Mouse (Mus musculus): ENCODE measurements at regions not wholly inside any gene's neighbourhood (a gene's known extent, or its start where the extent isn't known, plus 50 kb on each side); places are given as distances from the start of the nearest gene placed in this dataset.

- no peak overlapping the region for H3K4me3 ChIP-seq (replicated peaks; ENCODE audit: low read depth, low read length)
- peak; percentile 9 for DNase-seq
- no peak overlapping the region for H3K27ac ChIP-seq (replicated peaks; ENCODE audit: low read depth, low read length)
- WGBS = 82% methylated on average over 4 of the region's 4 CpGs
- no peak for ATAC-seq (ENCODE audit: low FRiP score, low TSS enrichment)
- H3K9ac ChIP-seq (replicated peaks; ENCODE audit: low read length) = no peak overlapping the region
- H3K27me3 ChIP-seq (ENCODE audit: control insufficient read depth, insufficient read depth, low read length) = no peaks in the 10 kb centered on the region
- no peaks in the 10 kb centered on the region for H3K4me1 ChIP-seq (ENCODE audit: control insufficient read depth, insufficient read depth, low read length)
- no peak overlapping the region for H3K4me2 ChIP-seq (ENCODE audit: low read length)
- H3K36me3 ChIP-seq (ENCODE audit: control insufficient read depth, insufficient read depth, low read length) = no peaks in the 10 kb centered on the region
- H3K9me3 ChIP-seq (ENCODE audit: control insufficient read depth, low read length) = no peaks in the 10 kb centered on the region
These were observed 262.8 kb upstream of the Smc2 start for GRCm38 (mm10) chr4:52176240-52176639.

DNA sequence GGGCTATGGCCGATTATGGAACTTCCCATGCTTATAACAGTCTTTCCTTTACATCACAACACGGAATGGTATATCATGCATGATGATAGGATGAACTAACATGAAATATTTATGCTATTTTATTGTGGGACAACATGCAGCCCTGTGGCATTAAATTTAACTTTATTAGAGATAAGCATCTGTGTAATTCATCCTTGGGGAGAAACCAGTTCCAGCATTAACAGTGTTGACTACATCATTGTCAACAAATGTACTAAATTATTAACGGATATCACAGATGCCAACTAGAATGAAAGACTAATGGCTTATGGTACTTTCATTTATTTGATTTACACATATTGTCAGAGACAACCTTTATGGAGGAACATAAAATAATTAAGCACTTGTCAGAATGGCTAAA, 241.3 kb upstream of the Smc2 start:
- WGBS = 78% methylated on average over 3 of the region's 3 CpGs
- Histone ChIP-seq H3K27me3 (ENCODE audit: control insufficient read depth, insufficient read depth, low read length) (no peaks in the 10 kb centered on the region), H3K9ac (replicated peaks; ENCODE audit: low read length) (no peak overlapping the region), H3K27ac (replicated peaks; ENCODE audit: low read depth, low read length) (no peak overlapping the region), H3K4me1 (ENCODE audit: control insufficient read depth, insufficient read depth, low read length) (no peaks in the 10 kb centered on the region), H3K9me3 (ENCODE audit: control insufficient read depth, low read length) (no peaks in the 10 kb centered on the region), H3K4me2 (ENCODE audit: low read length) (no peak overlapping the region), H3K36me3 (ENCODE audit: control insufficient read depth, insufficient read depth, low read length) (no peaks in the 10 kb centered on the region), H3K4me3 (replicated peaks; ENCODE audit: low read depth, low read length) (no peak overlapping the region)
- ATAC-seq (ENCODE audit: low FRiP score, low TSS enrichment) (peak; percentile 46; the same call in 1 of the 2 replicates), DNase-seq (no peak)

- peak; percentile 39; the same call in 1 of the 2 replicates for ATAC-seq (ENCODE audit: low FRiP score, low TSS enrichment)
These were observed 228.4 kb upstream of the Smc2 start for GRCm38 (mm10) chr4:52210601-52211000.

GRCm38 (mm10) chr4:52211022-52211421, 228.0 kb upstream of the Smc2 start:
- Histone ChIP-seq H3K4me1 (ENCODE audit: control insufficient read depth, insufficient read depth, low read length) (peaks cover 8% of the 10 kb centered on the region; the same call in 1 of the 2 replicates), H3K4me3 (replicated peaks; ENCODE audit: low read depth, low read length) (no peak overlapping the region), H3K36me3 (ENCODE audit: control insufficient read depth, insufficient read depth, low read length) (no peaks in the 10 kb centered on the region), H3K9ac (replicated peaks; ENCODE audit: low read length) (no peak overlapping the region), H3K27ac (replicated peaks; ENCODE audit: low read depth, low read length) (no peak overlapping the region), H3K9me3 (ENCODE audit: control insufficient read depth, low read length) (no peaks in the 10 kb centered on the region), H3K27me3 (ENCODE audit: control insufficient read depth, insufficient read depth, low read length) (no peaks in the 10 kb centered on the region), H3K4me2 (ENCODE audit: low read length) (no peak overlapping the region)
- ATAC-seq (ENCODE audit: low FRiP score, low TSS enrichment) (peak; percentile 66), DNase-seq (peak; percentile 54)
- 31% methylated on average over 5 of the region's 5 CpGs for WGBS

More at GRCm38 (mm10) chr4:52210601-52211000, 228.4 kb upstream of the Smc2 start:
- H3K4me3 ChIP-seq (replicated peaks; ENCODE audit: low read depth, low read length) = no peak overlapping the region
- no peak overlapping the region for H3K27ac ChIP-seq (replicated peaks; ENCODE audit: low read depth, low read length)
- H3K9ac ChIP-seq (replicated peaks; ENCODE audit: low read length) = no peak overlapping the region
- no peak for DNase-seq
- H3K9me3 ChIP-seq (ENCODE audit: control insufficient read depth, low read length) = no peaks in the 10 kb centered on the region
- H3K4me1 ChIP-seq (ENCODE audit: control insufficient read depth, insufficient read depth, low read length) = peaks cover 8% of the 10 kb centered on the region; the same call in 1 of the 2 replicates
- no peaks in the 10 kb centered on the region for H3K27me3 ChIP-seq (ENCODE audit: control insufficient read depth, insufficient read depth, low read length)
- no peak overlapping the region for H3K4me2 ChIP-seq (ENCODE audit: low read length)
- H3K36me3 ChIP-seq (ENCODE audit: control insufficient read depth, insufficient read depth, low read length) = no peaks in the 10 kb centered on the region

- 74% methylated on average over 3 of the region's 3 CpGs for WGBS
- ATAC-seq (ENCODE audit: low FRiP score, low TSS enrichment) = no peak
These were observed 225.7 kb upstream of the Smc2 start for GRCm38 (mm10) chr4:52213363-52213762.

More at GRCm38 (mm10) chr4:52213363-52213762, 225.7 kb upstream of the Smc2 start:
- H3K27me3 ChIP-seq (ENCODE audit: control insufficient read depth, insufficient read depth, low read length) = no peaks in the 10 kb centered on the region
- H3K9me3 ChIP-seq (ENCODE audit: control insufficient read depth, low read length) = no peaks in the 10 kb centered on the region
- DNase-seq = no peak
- H3K9ac ChIP-seq (replicated peaks; ENCODE audit: low read length) = no peak overlapping the region
- H3K4me3 ChIP-seq (replicated peaks; ENCODE audit: low read depth, low read length) = no peak overlapping the region
- no peaks in the 10 kb centered on the region for H3K36me3 ChIP-seq (ENCODE audit: control insufficient read depth, insufficient read depth, low read length)
- no peak overlapping the region for H3K4me2 ChIP-seq (ENCODE audit: low read length)
- H3K27ac ChIP-seq (replicated peaks; ENCODE audit: low read depth, low read length) = no peak overlapping the region
- peaks cover 8% of the 10 kb centered on the region; the same call in 1 of the 2 replicates for H3K4me1 ChIP-seq (ENCODE audit: control insufficient read depth, insufficient read depth, low read length)
